Mouse (Mus musculus) central nervous system, embryonic 18 days (tissue): ENCODE measurements around the gene Prkaa2. TPM values are rescaled to one million over a fixed set of nuclear protein-coding genes. Genes with fewer than 3 reads are reported as not detected.

Source experiments
- polyA plus RNA-seq: library from polyadenylated mRNA; depleted of rRNA; stranded (reverse); fragments of >200 nt; gene quantifications from 2 replicates; pipeline ENCODE4 v1.2.3, GENCODE M21; 2012; rRNA removed

The Prkaa2 gene
- polyA plus RNA-seq = 14.0 TPM in 2 replicates

DNA sequence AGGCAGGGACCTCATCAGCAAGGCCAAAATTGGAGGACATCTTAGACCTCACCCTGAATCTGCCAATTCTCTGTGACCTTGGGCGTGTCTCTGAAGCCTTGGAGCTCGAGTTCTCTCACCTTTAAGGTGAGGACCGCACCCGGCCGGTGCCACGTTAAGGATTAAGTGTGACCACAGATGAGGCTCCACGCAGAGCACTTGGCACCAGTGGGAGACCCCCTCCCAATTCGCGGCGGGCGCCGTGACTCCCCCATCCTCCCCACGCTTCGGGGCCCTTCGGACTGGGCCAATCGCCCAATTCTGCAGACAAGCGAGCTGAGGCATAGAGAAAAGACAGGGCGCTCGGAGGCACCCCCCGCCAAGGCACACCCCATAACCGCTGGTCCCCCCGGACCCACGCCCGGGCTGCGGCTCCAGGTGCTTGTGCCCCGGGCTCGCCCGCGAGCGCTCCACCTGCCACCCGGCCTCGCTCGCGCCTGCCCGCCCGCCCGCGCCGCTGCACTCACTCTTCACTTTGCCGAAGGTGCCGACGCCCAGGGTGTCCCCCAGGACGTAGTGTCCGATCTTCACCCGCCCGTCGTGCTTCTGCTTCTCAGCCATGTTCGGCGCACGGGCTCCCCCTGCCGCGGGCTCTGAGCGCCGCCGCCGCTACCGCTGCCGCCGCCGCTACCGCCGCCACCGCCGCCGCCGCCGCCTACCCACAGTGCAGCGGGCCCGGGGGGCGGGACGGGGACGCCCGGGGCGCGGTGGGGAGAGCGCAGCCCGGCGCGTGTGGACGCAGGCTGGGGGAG, at the start of gene Prkaa2:
TSS of gene Prkaa2 (minus strand) at position 692 of the 791 bp plus-strand sequence.

DNA sequence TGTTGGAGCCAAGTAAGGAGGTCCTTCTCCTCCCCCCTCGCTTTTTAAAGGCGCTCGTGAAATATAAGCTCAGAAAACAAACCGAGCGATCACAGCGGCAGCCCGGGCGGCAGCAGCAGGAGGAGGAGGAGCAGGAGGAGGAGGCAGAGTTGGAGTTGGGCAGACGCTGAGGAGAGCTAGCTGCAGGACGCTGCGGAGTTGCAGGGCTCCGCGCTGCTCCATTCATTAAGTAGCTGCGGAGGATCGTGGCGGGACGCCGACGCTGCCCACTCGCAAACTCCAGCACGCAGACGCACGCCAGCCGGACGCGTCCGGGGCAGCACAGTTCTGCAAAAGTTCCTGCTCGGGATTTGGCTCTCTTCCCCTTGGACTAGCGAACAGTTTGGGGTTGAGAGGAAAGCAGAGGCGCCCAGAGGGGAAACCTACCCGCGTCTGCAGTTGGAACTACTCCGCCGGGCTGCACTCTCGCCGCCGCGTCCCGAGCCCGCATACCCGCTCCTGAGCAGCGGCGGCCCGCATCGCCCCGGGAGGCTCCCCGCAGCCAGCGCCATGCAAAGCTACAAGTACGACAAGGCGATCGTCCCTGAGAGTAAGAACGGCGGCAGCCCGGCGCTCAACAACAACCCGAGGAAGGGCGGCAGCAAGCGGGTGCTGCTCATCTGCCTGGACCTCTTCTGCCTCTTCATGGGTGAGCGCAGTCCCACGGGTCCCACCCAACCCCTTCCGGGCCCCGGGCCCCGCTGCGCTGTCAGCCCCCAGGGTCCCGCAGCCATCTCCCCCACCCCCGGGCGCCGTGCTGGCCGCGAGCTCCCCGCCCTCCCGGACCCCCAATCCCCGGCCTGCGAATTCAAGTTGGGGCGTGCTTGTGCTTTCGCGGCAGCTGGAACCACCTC, 47.8 kb upstream of the Prkaa2 start, which contains the start of gene Plpp3:
TSS of gene Plpp3 (plus strand) at position 72 of the 893 bp plus-strand sequence.

Other genes with a start within 250 kb of the Prkaa2 start
- 0.01 TPM in 2 replicates for gene C8a, start 233.5 kb downstream of the Prkaa2 start, polyA plus RNA-seq
- gene Fyb2, start 196.4 kb downstream of the Prkaa2 start, polyA plus RNA-seq = 0.38 and 0.55 TPM in 2 replicates
- 55.1 and 60.4 TPM in 2 replicates for gene Plpp3, start 47.5 kb upstream of the Prkaa2 start, polyA plus RNA-seq